Mouse (Mus musculus) ES-E14 (cell line): ENCODE data around the gene Kif11. TPM values are rescaled to one million over a fixed set of nuclear protein-coding genes. Genes with fewer than 3 reads are reported as not detected.

Experiments used
- DNase-seq: peaks from one replicate; pipeline ENCODE4 v3.0.0-alpha.2; 2013; ENCODE audit warnings: low read depth, low spot score
- H3K27ac ChIP-seq: 2 replicates; pipeline ENCODE4 v1.5.1; 2012; ENCODE audit warnings: low read depth, mild to moderate bottlenecking, low read length, moderate library complexity, mixed read lengths; ENCODE audit not compliant: poor library complexity, insufficient read depth, severe bottlenecking
- H3K36me3 ChIP-seq: 2 replicates; pipeline ENCODE4 v1.6.1; 2012; ENCODE audit warnings: mild to moderate bottlenecking, low read length, moderate library complexity, mixed read lengths; ENCODE audit not compliant: control insufficient read depth, poor library complexity, insufficient read depth, severe bottlenecking
- H3K4me1 ChIP-seq, 2 experiments: fragments of 150-350 bp in 1 of 2; sonication (generic) in 1 of 2; 2 replicates each; pipeline ENCODE4 v1.6.1; 2012; ENCODE audit warnings: low read length in 2 of 2, mild to moderate bottlenecking in 1 of 2, mixed read lengths in 1 of 2; ENCODE audit not compliant: control insufficient read depth in 2 of 2, insufficient read depth in 2 of 2, poor library complexity in 1 of 2
- H3K4me3 ChIP-seq, 2 experiments: fragments of 150-350 bp in 1 of 2; sonication (generic) in 1 of 2; 2 replicates each; pipeline ENCODE4 v1.5.1; 2012; ENCODE audit warnings: low read length in 2 of 2, low read depth in 1 of 2, mild to moderate bottlenecking in 1 of 2, mixed read lengths in 1 of 2; ENCODE audit not compliant: insufficient read depth in 1 of 2, poor library complexity in 1 of 2, severe bottlenecking in 1 of 2
- H3K9ac ChIP-seq: 2 replicates; pipeline ENCODE4 v1.6.1; 2012; ENCODE audit warnings: low read depth, mild to moderate bottlenecking, low read length, mixed read lengths; ENCODE audit not compliant: poor library complexity, insufficient read depth, severe bottlenecking
- H3K9me3 ChIP-seq: fragments of 150-350 bp; sonication (generic); 2 replicates; pipeline ENCODE4 v1.6.1; 2012; ENCODE audit warnings: low read depth, mild to moderate bottlenecking, low read length; ENCODE audit not compliant: control insufficient read depth, insufficient read depth
- CHD2 ChIP-seq: IDR thresholded peaks from 2 replicates; pipeline ENCODE4 v1.6.1; 2014; ENCODE audit warnings: mild to moderate bottlenecking, low read depth, low read length, inconsistent platforms
- HCFC1 ChIP-seq: IDR thresholded peaks from 2 replicates; pipeline ENCODE4 v1.6.1; 2012; ENCODE audit warnings: low read length, inconsistent platforms, borderline replicate concordance; ENCODE audit not compliant: insufficient read depth
- MAFK ChIP-seq: IDR thresholded peaks from 2 replicates; pipeline ENCODE4 v1.6.1; 2014; ENCODE audit warnings: mild to moderate bottlenecking, low read depth, low read length, inconsistent platforms; ENCODE audit not compliant: insufficient read depth
- ZC3H11A ChIP-seq: IDR thresholded peaks from 2 replicates; pipeline ENCODE4 v1.6.1; 2012; ENCODE audit warnings: low read depth, mild to moderate bottlenecking, inconsistent platforms, low read length, borderline replicate concordance
- ZNF384 ChIP-seq: IDR thresholded peaks from 2 replicates; pipeline ENCODE4 v1.6.1; 2012; ENCODE audit warnings: low read depth, low read length, inconsistent platforms
- in situ Hi-C, 2 experiments: fragments of 600-800 bp; cut with MboI; formaldehyde crosslinking; loops; one replicate each; pipeline ENCODE4 v1.15.1; 2025; ENCODE audit warnings: low sequenced_read_pairs in 2 of 2, inconsistent platforms in 1 of 2; ENCODE audit not compliant: unreplicated experiment in 2 of 2
- total RNA-seq: library from RNA; depleted of rRNA; stranded (reverse); fragments of 300-350 nt; gene quantifications from 2 replicates; pipeline ENCODE4 v1.2.3, GENCODE M21; 2012

Kif11 gene
- total RNA-seq, 1 experiment: 59.4 TPM

GRCm38 (mm10) chr19:37360044-37360443 lies 16.2 kb upstream of the Kif11 start:
- H3K27ac ChIP-seq: no peak overlapping the region
- no peak overlapping the region for H3K9ac ChIP-seq
- no peak for DNase-seq
- no peak overlapping the region for H3K4me3 ChIP-seq
- no peaks in the 10 kb centered on the region for H3K9me3 ChIP-seq
- in situ Hi-C loops: no loop called here
- H3K4me1 ChIP-seq: peaks cover 2 to 4% of the 10 kb centered on the region in 2 experiments; a peak in 2 of 4 replicates
- no peaks in the 10 kb centered on the region for H3K36me3 ChIP-seq
- no peak for TF ChIP-seq CHD2
- no peak for TF ChIP-seq MAFK
- no peak for TF ChIP-seq ZNF384
- no peak for TF ChIP-seq HCFC1
- TF ChIP-seq ZC3H11A: no peak

DNA sequence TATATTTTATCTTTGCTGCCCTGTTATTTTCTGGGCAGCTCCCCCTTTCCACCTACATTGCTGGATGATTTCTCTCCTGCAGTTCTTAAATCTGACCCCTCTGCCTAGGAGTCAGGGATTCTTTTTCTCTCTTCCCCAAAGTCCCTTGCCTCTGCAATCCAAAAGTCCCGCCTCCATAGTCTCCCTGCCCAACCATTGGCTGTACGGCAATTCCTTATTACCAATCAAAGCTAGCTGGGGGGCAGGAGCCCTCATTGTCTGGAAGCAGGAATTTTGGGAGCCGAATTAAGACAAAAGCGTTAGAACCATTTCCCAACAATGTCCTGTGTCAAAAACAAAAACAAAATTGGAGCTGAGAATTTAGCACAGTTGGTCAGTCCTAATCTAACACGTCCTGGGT lies 13.7 kb upstream of the Kif11 start:
- H3K9me3 ChIP-seq: no peaks in the 10 kb centered on the region
- in situ Hi-C loops: no loop called here
- no peaks in the 10 kb centered on the region for H3K36me3 ChIP-seq
- peaks cover 2 to 4% of the 10 kb centered on the region in 2 experiments; a peak in 2 of 4 replicates for H3K4me1 ChIP-seq
- peak; percentile 63 for DNase-seq
- no peak for TF ChIP-seq ZC3H11A
- no peak for TF ChIP-seq HCFC1
- TF ChIP-seq ZNF384: no peak
- no peak for TF ChIP-seq MAFK
- peak; percentile 60; the same call in 1 of the 2 replicates for TF ChIP-seq CHD2
- no peak overlapping the region for H3K27ac ChIP-seq
- no peak overlapping the region; the same call in 1 of the 2 replicates for H3K9ac ChIP-seq
- H3K4me3 ChIP-seq: peak overlapping the region in 1 of 2 experiments; percentile 45; a peak in 2 of 4 replicates

DNA sequence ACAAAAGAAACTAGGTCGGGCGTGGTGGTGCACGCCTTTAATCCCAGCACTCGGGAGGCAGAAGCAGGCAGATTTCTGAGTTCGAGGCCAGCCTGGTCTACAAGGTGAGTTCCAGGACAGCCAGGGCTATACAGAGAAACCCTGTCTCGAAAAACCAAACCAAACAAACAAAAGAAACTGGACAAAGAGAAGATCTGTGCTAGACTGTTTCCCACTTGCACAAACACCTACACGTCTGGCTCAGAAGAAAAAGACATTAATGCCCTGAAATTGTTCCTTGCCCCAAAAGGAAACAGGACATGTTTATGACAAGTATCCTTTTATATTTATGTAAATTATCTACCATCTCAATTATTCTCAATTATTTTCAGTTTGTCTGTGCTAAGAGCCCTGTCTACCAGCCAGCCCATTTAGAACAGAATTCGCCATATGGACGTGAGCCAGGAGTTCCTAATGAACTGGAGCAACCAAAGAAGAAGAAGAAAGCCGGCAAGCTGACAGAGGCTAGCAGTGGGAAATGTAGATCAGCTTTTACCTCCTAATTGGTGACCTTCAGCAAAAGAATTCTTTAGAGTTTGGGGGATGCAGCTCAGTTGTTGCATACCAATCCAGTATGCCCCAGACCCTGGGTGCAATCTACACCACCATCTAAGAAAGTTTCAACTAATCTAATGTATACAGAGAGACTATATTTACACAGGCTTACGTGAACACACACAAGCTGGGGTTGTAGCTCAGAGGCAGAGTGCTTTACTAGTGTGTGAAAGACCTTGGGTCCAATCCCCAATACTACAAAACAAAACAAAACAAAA lies 12.9 kb upstream of the Kif11 start:
- no peak overlapping the region for H3K27ac ChIP-seq
- in situ Hi-C loops: no loop called here

GRCm38 (mm10) chr19:37368990-37369389 lies 7.2 kb upstream of the Kif11 start:
- H3K4me3 ChIP-seq: no peak overlapping the region
- in situ Hi-C loops: no loop called here

More for the DNA sequence above, 12.9 kb upstream of the Kif11 start:
- TF ChIP-seq CHD2 (no peak), HCFC1 (no peak), ZNF384 (no peak), MAFK (no peak), ZC3H11A (no peak)
- no peak overlapping the region for H3K4me3 ChIP-seq
- H3K9ac ChIP-seq: no peak overlapping the region
- DNase-seq: no peak
- peaks cover 2 to 4% of the 10 kb centered on the region in 2 experiments; a peak in 2 of 4 replicates for H3K4me1 ChIP-seq
- no peaks in the 10 kb centered on the region for H3K9me3 ChIP-seq
- no peaks in the 10 kb centered on the region for H3K36me3 ChIP-seq

DNA sequence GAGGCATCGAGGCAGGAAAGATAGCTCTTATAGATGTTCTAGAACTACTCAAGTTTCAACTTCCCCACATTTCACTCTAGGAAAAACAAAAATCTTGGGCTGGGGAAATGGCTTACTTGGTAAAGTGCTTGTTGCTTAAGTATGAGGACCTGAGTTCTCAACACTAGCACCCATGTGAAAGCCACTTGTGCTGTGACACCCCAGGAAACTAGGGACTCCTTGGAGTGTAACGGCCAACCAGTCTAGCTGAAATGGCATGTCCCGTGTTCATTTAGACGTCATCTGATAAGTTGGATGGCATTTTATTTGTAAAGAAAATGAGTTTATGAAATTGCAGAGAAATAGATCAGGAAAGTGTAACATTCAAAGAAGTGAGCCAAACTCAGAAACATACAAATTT lies 6.3 kb upstream of the Kif11 start:
- Histone ChIP-seq H3K27ac (no peak overlapping the region), H3K4me1 (no peaks in the 10 kb centered on the region), H3K9me3 (no peaks in the 10 kb centered on the region), H3K9ac (no peak overlapping the region), H3K36me3 (no peaks in the 10 kb centered on the region), H3K4me3 (no peak overlapping the region)
- in situ Hi-C loops: no loop called here
- TF ChIP-seq ZNF384: no peak
- TF ChIP-seq ZC3H11A: no peak
- TF ChIP-seq MAFK: no peak
- TF ChIP-seq HCFC1: no peak
- TF ChIP-seq CHD2: no peak
- no peak for DNase-seq

More at GRCm38 (mm10) chr19:37368990-37369389, 7.2 kb upstream of the Kif11 start:
- no peaks in the 10 kb centered on the region for H3K4me1 ChIP-seq
- DNase-seq: no peak
- TF ChIP-seq MAFK (no peak), ZC3H11A (no peak), CHD2 (no peak), HCFC1 (no peak), ZNF384 (no peak)
- H3K9me3 ChIP-seq: no peaks in the 10 kb centered on the region
- H3K36me3 ChIP-seq: no peaks in the 10 kb centered on the region
- no peak overlapping the region for H3K9ac ChIP-seq
- H3K27ac ChIP-seq: no peak overlapping the region
